Mouse (Mus musculus) left cerebral cortex, adult 18-20 months (tissue): ENCODE data around the gene Lpp. TPM values are rescaled to one million over a fixed set of nuclear protein-coding genes. Genes with fewer than 3 reads are reported as not detected.

ENCODE experiments used
- DNase-seq, 2 experiments: peaks; one replicate each; pipeline ENCODE4 v3.0.0; 2021 to 2022; ENCODE audit warnings: low spot score in 2 of 2, mixed read lengths in 1 of 2
- total RNA-seq, 2 experiments: library from RNA; stranded (reverse); gene quantifications; 2 replicates each; pipeline ENCODE4 v1.2.3; 2021

Gene Lpp
- total RNA-seq, 2 experiments from 2014 or later, result 5.0 to 6.2 TPM

GRCm38 (mm10) chr16:24434026-24434425 lies 40.7 kb downstream of the Lpp start:
- DNase-seq, result no peak

- no peak for DNase-seq
Measured at GRCm38 (mm10) chr16:24434531-24435114, 41.3 kb downstream of the Lpp start.

GRCm38 (mm10) chr16:24435115-24435553 lies 41.8 kb downstream of the Lpp start:
- DNase-seq, result no peak

GRCm38 (mm10) chr16:24438438-24438837 lies 45.1 kb downstream of the Lpp start:
- no peak for DNase-seq

- DNase-seq, result no peak
Measured at GRCm38 (mm10) chr16:24441338-24441737, 48.0 kb downstream of the Lpp start.

- no peak for DNase-seq
Measured at GRCm38 (mm10) chr16:24442500-24443122, 49.3 kb downstream of the Lpp start.

GRCm38 (mm10) chr16:24443123-24443515 lies 49.8 kb downstream of the Lpp start:
- no peak for DNase-seq

- no peak for DNase-seq
Measured at GRCm38 (mm10) chr16:24443555-24443954, 50.2 kb downstream of the Lpp start.

- DNase-seq, result no peak
Measured at GRCm38 (mm10) chr16:24444818-24445217, 51.5 kb downstream of the Lpp start.

- no peak for DNase-seq
Measured at GRCm38 (mm10) chr16:24445473-24445872, 52.2 kb downstream of the Lpp start.

GRCm38 (mm10) chr16:24446449-24446848 lies 53.1 kb downstream of the Lpp start:
- DNase-seq, result no peak

- DNase-seq, result no peak
Measured at GRCm38 (mm10) chr16:24447666-24448492, 54.6 kb downstream of the Lpp start.

GRCm38 (mm10) chr16:24448493-24448845 lies 55.2 kb downstream of the Lpp start:
- DNase-seq, result no peak

GRCm38 (mm10) chr16:24449806-24450205 lies 56.5 kb downstream of the Lpp start:
- DNase-seq, result no peak

- DNase-seq, result no peak
Measured at GRCm38 (mm10) chr16:24450256-24450655, 56.9 kb downstream of the Lpp start.

GRCm38 (mm10) chr16:24451123-24451522 lies 57.8 kb downstream of the Lpp start:
- DNase-seq, result no peak

GRCm38 (mm10) chr16:24453536-24453935 lies 60.2 kb downstream of the Lpp start:
- DNase-seq, result no peak

GRCm38 (mm10) chr16:24454493-24454892 lies 61.2 kb downstream of the Lpp start:
- DNase-seq, result no peak

- no peak for DNase-seq
Measured at GRCm38 (mm10) chr16:24455361-24455855, 62.1 kb downstream of the Lpp start.

GRCm38 (mm10) chr16:24463842-24464241 lies 70.5 kb downstream of the Lpp start:
- no peak for DNase-seq

- DNase-seq, result no peak
Measured at GRCm38 (mm10) chr16:24464436-24464835, 71.1 kb downstream of the Lpp start.

- no peak for DNase-seq
Measured at GRCm38 (mm10) chr16:24465633-24466032, 72.3 kb downstream of the Lpp start.
